Mouse (Mus musculus): ENCODE data around the gene Cldn12. TPM values are rescaled to one million over a fixed set of nuclear protein-coding genes. Genes with fewer than 3 reads are reported as not detected.

The Cldn12 gene
- total RNA-seq, 2 experiments from 2014 or later, result 18.9 to 23.9 TPM

GRCm38 (mm10) chr5:5496393-5496792 is 18.4 kb downstream of the Cldn12 start:
- no peak for DNase-seq (ENCODE audit: low spot score)
- intact Hi-C loops (cut with DNase I), result no loop called here

DNA sequence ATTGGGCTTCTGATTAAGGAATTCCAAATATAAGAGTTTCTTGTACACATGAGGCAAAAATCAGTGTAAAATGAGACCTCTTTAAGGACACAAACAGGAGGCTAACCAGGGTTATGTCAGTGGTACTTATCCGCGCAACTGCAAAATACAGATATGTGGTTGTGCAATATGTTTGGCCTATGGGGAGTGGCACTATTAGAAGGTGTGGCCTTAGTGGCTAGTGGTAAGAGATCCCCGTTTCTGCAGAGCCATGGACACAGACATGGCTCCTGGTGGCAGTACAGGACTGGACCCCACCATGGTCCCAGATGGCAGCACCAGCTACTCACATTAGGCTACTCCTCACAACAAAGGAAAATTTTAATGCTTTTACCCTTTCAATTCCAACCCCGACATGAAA is 19.7 kb downstream of the Cldn12 start:
- no peak for DNase-seq (ENCODE audit: low spot score)
- intact Hi-C loops (cut with DNase I), result no loop called here

DNA sequence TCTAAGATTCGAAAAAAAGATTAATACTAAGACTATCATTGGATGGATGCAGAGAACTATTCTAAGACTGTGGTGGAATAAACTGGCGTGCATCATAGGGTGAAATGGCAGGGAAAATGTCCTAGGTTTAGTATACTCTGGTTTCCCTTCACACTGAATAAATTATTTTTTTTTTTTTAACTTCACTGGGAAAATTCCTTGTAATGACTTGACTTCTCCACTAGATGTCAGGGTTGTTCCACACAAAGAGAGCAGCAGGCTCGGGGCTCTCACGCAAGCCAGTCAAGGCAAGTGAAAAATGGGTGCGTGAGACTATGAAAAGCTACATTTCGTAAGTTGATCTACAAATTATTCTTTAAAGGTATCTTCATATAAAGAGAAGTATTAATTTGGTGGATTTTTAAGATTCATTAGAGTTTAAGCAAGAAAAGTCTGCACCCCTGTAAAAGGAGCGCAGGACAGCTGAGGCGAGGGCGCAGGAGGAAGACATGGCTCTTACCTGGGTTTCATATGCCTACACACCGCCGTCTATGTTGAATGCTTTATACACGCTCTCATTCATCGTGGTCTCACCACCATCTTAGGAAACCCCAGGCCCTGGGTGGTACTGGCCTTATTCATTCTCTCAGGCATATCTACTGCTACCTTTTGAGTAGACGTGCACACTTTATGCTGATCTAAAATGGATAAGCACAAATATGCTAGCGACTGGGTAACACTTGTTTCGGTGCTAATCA is 20.3 kb downstream of the Cldn12 start:
- intact Hi-C loops (cut with DNase I), result loop anchor here (1.0 kb wide), 1 partner anchor 255 kb away; the partner anchor contains the start of gene Steap1
- no peak for DNase-seq (ENCODE audit: low spot score)

DNA sequence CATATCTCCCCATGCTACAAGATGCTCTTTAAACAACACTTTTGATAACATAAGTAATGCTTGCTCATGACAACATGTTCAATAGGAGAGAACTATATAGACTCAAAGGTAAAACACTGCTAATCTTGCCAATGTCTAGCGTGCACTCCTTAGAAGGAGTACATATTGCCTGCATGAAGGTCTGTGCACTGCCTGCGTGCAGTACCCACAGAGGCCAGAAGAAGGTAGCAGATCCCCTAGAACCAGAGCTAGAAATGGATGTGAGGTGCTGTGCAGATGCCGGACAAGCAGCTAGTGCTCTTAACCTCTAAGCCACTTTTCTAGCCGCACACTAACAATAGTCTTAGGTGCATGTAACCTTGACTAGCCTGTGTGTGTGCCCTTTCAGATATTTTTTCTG is 22.6 kb downstream of the Cldn12 start:
- intact Hi-C loops (cut with DNase I), result no loop called here

GRCm38 (mm10) chr5:5486071-5486470 is 28.7 kb downstream of the Cldn12 start:
- intact Hi-C loops (cut with DNase I), result no loop called here
- DNase-seq (ENCODE audit: low spot score), result no peak

More for the DNA sequence above, 22.6 kb downstream of the Cldn12 start:
- no peak for DNase-seq (ENCODE audit: low spot score)

- DNase-seq (ENCODE audit: low spot score), result no peak
- intact Hi-C loops (cut with DNase I), result loop anchor here (5.0 kb wide), 2 partner anchors 106 to 216 kb away; no protein-coding TSS in a partner anchor
Observed at GRCm38 (mm10) chr5:5483254-5483858, 31.4 kb downstream of the Cldn12 start.

DNA sequence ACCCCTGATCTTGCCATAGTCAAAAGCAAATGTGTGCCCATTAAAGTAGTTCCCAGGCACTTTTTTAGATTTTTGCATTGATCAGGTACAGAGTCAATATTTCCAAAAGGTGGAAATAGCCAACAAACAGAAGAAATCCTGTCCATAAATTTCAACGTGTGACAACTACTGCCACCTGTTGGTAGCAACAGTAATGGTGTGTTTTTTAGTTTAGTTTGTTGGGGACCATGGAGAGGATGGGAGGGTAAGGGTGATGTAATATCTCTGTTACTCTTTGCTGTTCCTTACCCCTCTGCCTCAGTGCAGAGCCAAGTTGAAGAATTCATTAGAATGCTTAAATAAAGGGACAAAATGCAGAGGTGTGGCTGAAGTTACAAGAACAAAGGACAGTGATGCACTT is 33.1 kb downstream of the Cldn12 start:
- no peak for DNase-seq (ENCODE audit: low spot score)
- intact Hi-C loops (cut with DNase I), result loop anchor here (1.0 to 5.0 kb wide), 3 partner anchors 104 to 519 kb away; no protein-coding TSS in a partner anchor

GRCm38 (mm10) chr5:5479043-5479442 is 35.7 kb downstream of the Cldn12 start, which contains the start of gene 1700015F17Rik:
1700015F17Rik (minus strand) TSS chr5:5479143.
- no peak for DNase-seq (ENCODE audit: low spot score)
- intact Hi-C loops (cut with DNase I), result no loop called here

GRCm38 (mm10) chr5:5476133-5476532 is 38.6 kb downstream of the Cldn12 start:
- intact Hi-C loops (cut with DNase I), result no loop called here
- DNase-seq (ENCODE audit: low spot score), result no peak

GRCm38 (mm10) chr5:5465256-5465655 is 49.5 kb downstream of the Cldn12 start:
- intact Hi-C loops (cut with DNase I), result no loop called here
- DNase-seq (ENCODE audit: low spot score), result no peak

Other genes starting within 250 kb of the Cldn12 start
- gene Cdk14, start 94.6 kb downstream of the Cldn12 start, total RNA-seq (2021), result 10 to 100 TPM in 1 of 2 experiments, 1 to 10 TPM in 1; 9.8 to 10.2 TPM
- not detected for gene 1700015F17Rik, start 35.8 kb downstream of the Cldn12 start, total RNA-seq (2021)
- gene Gtpbp10, start 44.6 kb upstream of the Cldn12 start, total RNA-seq (2021), result 10 to 100 TPM in 1 of 2 experiments, 1 to 10 TPM in 1; 9.4 to 10.5 TPM
- not detected for gene Gm8773, start 58.8 kb upstream of the Cldn12 start, total RNA-seq (2021)
- under 1 TPM; 0.88 to 0.95 TPM for gene Cfap69, start 149.3 kb upstream of the Cldn12 start, total RNA-seq (2021)
- gene Steap2, start 179.6 kb upstream of the Cldn12 start, total RNA-seq (2021), result under 1 TPM; 0.39 to 0.45 TPM
- gene Steap1, start 234.4 kb upstream of the Cldn12 start, total RNA-seq (2021), result not detected

Measured in heart, postnatal 25 days (tissue).